Mouse (Mus musculus) heart, postnatal 0 days (tissue): ENCODE measurements around the gene Olfr54. TPM values are rescaled to one million over a fixed set of nuclear protein-coding genes. Genes with fewer than 3 reads are reported as not detected.
"Not testable (repeated sequence)": the region's sequence is repeated elsewhere in the genome, so short reads cannot be mapped to it uniquely, and the experiment has no call there.

Source experiments
- ATAC-seq: fragments of 200-750 bp; cut with Nextera tagmentation; 2 replicates; pipeline ENCODE4 v1.8.0; 2017; ENCODE audit warnings: low read depth, moderate number of reproducible peaks, moderate library complexity; ENCODE audit not compliant: insufficient read depth
- DNase-seq: peaks from one replicate; pipeline ENCODE4 v3.0.0-alpha.2; 2016; ENCODE audit warnings: low spot score
- H3K27ac ChIP-seq: fragments of 300-500 bp; sonication (generic); 2 replicates; pipeline ENCODE4 v1.5.1; 2014; ENCODE audit warnings: low read depth, mild to moderate bottlenecking
- H3K27me3 ChIP-seq: fragments of 300-500 bp; sonication (generic); 2 replicates; pipeline ENCODE4 v1.6.1; 2014; ENCODE audit warnings: low read length, mixed read lengths; ENCODE audit not compliant: control insufficient read depth, insufficient read depth
- H3K36me3 ChIP-seq: fragments of 300-500 bp; sonication (generic); replicated peaks from 2 replicates; pipeline ENCODE4 v1.6.1; 2014; ENCODE audit warnings: low read length, mixed read lengths; ENCODE audit not compliant: control insufficient read depth, insufficient read depth
- H3K4me1 ChIP-seq: fragments of 300-500 bp; sonication (generic); 2 replicates; pipeline ENCODE4 v1.6.1; 2014; ENCODE audit warnings: antibody characterized with exemption; ENCODE audit not compliant: control insufficient read depth, insufficient read depth
- H3K4me2 ChIP-seq: fragments of 300-500 bp; sonication (generic); 2 replicates; pipeline ENCODE4 v1.6.1; 2014; ENCODE audit warnings: low read depth, mild to moderate bottlenecking, low read length, moderate library complexity
- H3K4me3 ChIP-seq: fragments of 300-500 bp; sonication (generic); 2 replicates; pipeline ENCODE4 v1.5.1; 2014; ENCODE audit warnings: low read depth, low read length
- H3K9ac ChIP-seq: fragments of 300-500 bp; sonication (generic); replicated peaks from 2 replicates; pipeline ENCODE4 v1.6.1; 2014; ENCODE audit warnings: low read depth, low read length, mixed read lengths
- H3K9me3 ChIP-seq: fragments of 300-500 bp; sonication (generic); replicated peaks from 2 replicates; pipeline ENCODE4 v1.6.1; 2016; ENCODE audit warnings: low read length; ENCODE audit not compliant: control insufficient read depth
- CTCF ChIP-seq: IDR thresholded peaks from 2 replicates; pipeline ENCODE4 v1.5.1; 2016; ENCODE audit warnings: antibody characterized with exemption, control low read depth, low read depth
- EP300 ChIP-seq: IDR thresholded peaks from 2 replicates; pipeline ENCODE4 v1.6.1; 2016; ENCODE audit warnings: antibody characterized with exemption, low read depth
- WGBS: fragments of 180-500 bp; shearing (Covaris S2); extraction: QIAGEN DNeasy Blood & Tissue Kit; methylation state at CpG from one replicate; pipeline ENCODE4 v1.1.7; 2014; 5-methylcytosine and 5-hydroxymethylcytosine counted together
- polyA plus RNA-seq: library from polyadenylated mRNA; unstranded; fragments of >200 nt; fragmentation: Nextera tagmentation; extraction: Ambion mirVana; gene quantifications from 2 replicates; pipeline ENCODE4 v1.2.1, GENCODE M21; 2015
- total RNA-seq: library from RNA; depleted of rRNA; stranded (reverse); fragments of >200 nt; gene quantifications from 2 replicates; pipeline ENCODE4 v1.2.3, GENCODE M21; 2014; ENCODE audit warnings: low replicate concordance

The Olfr54 gene
- total and polyA plus RNA-seq, 2 experiments from 2014 or later: not detected

DNA sequence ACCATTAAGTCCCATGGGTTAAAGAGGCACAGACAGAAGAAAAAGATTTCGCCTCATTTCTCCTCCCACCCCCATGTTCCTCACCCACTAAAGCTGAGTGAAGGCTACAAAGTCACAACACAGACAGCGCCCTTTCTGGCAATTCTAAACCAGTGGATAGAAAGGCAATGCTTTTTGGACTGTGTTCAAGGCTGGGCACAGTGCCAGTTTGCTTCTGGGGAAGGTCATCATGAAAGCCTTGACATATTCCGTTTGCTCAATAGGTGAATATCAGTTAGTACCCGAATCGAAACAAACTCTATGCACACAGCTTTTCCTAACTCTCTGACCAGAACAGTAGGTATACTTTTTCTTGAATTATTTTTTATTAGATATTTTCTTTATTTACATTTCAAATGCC lies 2.2 kb upstream of the Olfr54 start:
- Histone ChIP-seq H3K36me3 (no peaks in the 10 kb centered on the region), H3K4me3 (no peak overlapping the region), H3K27me3 (no peaks in the 10 kb centered on the region), H3K4me2 (no peak overlapping the region), H3K4me1 (no peaks in the 10 kb centered on the region), H3K9me3 (no peaks in the 10 kb centered on the region), H3K9ac (no peak overlapping the region), H3K27ac (no peak overlapping the region)
- TF ChIP-seq EP300 (no peak), CTCF (no peak)
- 0 out of 2 replicates have a peak, but pooled peaks have one; percentile 36 for ATAC-seq
- WGBS: 16% methylated on average over 5 of the region's 5 CpGs
- DNase-seq: peak; percentile 50

DNA sequence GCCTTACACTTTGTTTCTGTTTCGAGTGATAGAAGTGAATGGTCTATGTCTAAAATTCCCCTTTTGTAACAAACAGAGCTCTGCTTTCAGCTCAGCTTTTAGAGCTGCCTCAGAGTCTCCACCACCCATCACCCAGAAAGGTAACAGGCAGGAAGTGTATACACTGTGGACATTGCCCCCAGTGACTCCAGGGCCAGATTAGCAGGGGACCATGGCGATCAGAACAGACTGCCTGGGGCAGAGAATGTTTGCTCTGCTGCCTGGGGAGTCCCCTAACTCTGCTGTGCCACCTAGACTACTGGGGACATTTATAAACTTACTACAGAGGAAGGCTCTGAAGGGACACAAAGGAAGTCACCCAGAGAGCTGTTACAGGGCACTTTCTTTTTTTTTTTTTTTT lies 2.3 kb downstream of the Olfr54 start:
- Histone ChIP-seq H3K27ac (no peak overlapping the region), H3K36me3 (no peaks in the 10 kb centered on the region), H3K9ac (no peak overlapping the region), H3K4me3 (no peak overlapping the region), H3K9me3 (no peaks in the 10 kb centered on the region), H3K4me1 (no peaks in the 10 kb centered on the region), H3K27me3 (no peaks in the 10 kb centered on the region), H3K4me2 (no peak overlapping the region)
- no peak for TF ChIP-seq EP300
- no peak for TF ChIP-seq CTCF
- ATAC-seq (no peak), DNase-seq (no peak)
- WGBS: 35% methylated on average over 2 of the region's 2 CpGs

DNA sequence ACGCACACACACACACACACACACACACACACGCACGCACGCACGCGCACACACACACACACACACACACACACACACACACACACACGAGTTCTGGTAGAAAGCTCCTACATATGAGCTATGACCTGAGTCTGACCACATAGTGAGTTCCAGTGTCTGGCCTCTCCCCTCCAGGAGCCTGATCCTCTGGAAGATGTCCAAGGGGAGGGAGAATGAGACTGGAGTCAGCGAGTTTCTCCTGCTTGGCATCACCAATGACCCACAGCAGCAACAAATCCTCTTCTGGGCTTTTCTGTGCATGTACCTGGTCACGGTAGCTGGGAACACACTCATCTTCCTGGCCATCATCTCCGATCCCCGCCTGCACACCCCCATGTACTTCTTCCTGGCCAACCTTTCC lies 12.8 kb downstream of the Olfr54 start:
- not testable (repeated sequence) for H3K4me3 ChIP-seq, H3K4me2 ChIP-seq, H3K4me1 ChIP-seq, H3K9ac ChIP-seq, H3K27me3 ChIP-seq, H3K27ac ChIP-seq, H3K9me3 ChIP-seq, ATAC-seq, DNase-seq, H3K36me3 ChIP-seq
- 81% methylated on average over 11 of the region's 11 CpGs for WGBS

DNA sequence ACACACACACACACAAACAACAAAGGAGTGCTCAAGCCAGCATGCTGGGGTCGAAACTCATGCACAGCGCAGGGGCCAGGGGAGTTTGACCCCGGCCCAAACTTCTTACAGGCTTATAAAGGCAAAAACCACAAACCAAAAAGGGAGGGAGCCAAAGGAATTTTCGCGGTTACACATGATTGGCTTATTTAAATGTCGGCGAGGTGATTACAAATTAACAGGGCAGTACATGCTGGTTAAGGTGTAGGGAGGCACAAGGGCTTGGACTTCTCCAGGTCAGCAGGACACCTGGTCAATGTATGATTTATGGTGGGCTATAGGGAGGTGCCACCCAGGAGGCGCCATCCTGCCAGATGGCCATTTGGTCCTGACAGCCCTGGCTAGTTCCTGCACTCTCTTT lies 15.3 kb downstream of the Olfr54 start:
- H3K4me2 ChIP-seq, H3K27ac ChIP-seq, H3K27me3 ChIP-seq, H3K4me1 ChIP-seq, H3K9ac ChIP-seq, DNase-seq, H3K36me3 ChIP-seq, H3K4me3 ChIP-seq, ATAC-seq, H3K9me3 ChIP-seq: not testable (repeated sequence)
- 73% methylated on average over 8 of the region's 8 CpGs for WGBS

DNA sequence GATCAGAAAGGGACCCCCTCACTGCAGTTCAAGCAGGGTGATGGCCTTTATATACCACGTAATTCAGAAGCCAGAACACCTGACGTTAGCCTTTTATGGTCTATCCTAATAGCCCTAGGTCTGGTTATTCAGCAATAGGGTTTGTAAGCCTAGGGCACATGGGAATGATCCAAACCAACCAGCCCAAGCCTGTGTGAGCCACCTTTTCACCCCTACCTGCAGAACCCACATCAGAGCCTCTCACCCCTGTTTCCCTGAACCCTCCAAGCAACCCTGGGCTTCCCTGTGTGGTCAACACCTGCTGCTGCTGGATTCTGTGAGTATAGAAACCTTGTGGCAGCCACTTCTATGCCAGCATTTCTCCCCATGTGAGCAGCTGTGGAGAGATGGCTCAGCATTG lies 16.2 kb downstream of the Olfr54 start:
- H3K36me3 ChIP-seq: no peaks in the 10 kb centered on the region
- H3K27me3 ChIP-seq: no peaks in the 10 kb centered on the region
- no peaks in the 10 kb centered on the region for H3K9me3 ChIP-seq
- ATAC-seq (no peak), DNase-seq (no peak)
- H3K4me2 ChIP-seq: no peak overlapping the region
- no peaks in the 10 kb centered on the region for H3K4me1 ChIP-seq
- 59% methylated on average over 2 of the region's 2 CpGs for WGBS
- no peak overlapping the region for H3K27ac ChIP-seq
- H3K9ac ChIP-seq: no peak overlapping the region
- TF ChIP-seq CTCF: no peak
- no peak for TF ChIP-seq EP300
- no peak overlapping the region for H3K4me3 ChIP-seq

DNA sequence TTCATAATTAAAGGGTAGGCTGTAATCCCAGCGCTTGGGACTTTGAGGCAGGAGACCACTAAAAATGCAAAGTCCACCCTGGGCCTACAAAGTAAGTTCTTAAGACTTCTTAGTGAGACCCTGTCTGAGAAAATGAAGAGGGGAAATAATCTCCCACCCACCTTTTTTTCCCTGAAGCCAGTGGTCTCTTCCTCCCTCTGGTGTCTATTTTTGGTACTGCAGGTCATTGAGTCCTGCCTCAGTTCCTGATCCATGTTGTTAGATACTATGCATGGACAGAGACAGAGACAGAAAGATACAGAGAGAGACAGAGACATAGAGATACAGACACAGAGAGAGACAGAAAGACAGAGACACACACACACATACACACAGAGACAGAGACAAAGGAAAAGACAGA lies 18.8 kb downstream of the Olfr54 start:
- no peaks in the 10 kb centered on the region for H3K4me1 ChIP-seq
- TF ChIP-seq EP300 (no peak), CTCF (peak; percentile 82)
- no peak overlapping the region for H3K4me2 ChIP-seq
- DNase-seq (no peak), ATAC-seq (no peak)
- H3K36me3 ChIP-seq: no peaks in the 10 kb centered on the region
- H3K27ac ChIP-seq: no peak overlapping the region
- no peaks in the 10 kb centered on the region for H3K27me3 ChIP-seq
- H3K9me3 ChIP-seq: no peaks in the 10 kb centered on the region
- no peak overlapping the region for H3K9ac ChIP-seq
- H3K4me3 ChIP-seq: no peak overlapping the region
- WGBS: 8% methylated on average over 1 of the region's 1 CpGs

DNA sequence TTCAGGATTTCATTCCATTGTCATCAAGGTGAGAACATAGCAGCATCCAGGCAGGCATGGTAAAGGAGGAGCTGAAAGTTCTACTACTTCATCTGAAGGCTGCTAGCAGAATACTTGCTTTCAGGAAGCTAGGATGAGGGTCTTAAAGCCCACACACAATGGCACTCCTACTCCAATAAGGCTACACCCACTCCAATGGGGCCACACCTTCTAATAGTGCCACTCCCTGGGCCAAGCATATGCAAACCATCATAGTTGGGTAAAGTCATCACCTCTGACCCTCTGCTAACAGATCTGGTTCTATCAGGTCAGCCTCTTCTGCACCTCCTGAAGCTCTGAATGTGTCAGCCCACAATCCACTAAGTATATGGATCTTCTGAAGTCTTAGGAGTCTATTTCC lies 20.1 kb downstream of the Olfr54 start:
- not testable (repeated sequence) for ATAC-seq, DNase-seq, H3K9ac ChIP-seq, H3K9me3 ChIP-seq, H3K4me2 ChIP-seq, H3K27ac ChIP-seq, H3K4me3 ChIP-seq, H3K27me3 ChIP-seq, H3K4me1 ChIP-seq, H3K36me3 ChIP-seq
